Mouse (Mus musculus) embryo, embryonic 9.5 days (tissue): Measurements from ENCODE around the gene Tomm20.
"Not testable (repeated sequence)": the region's sequence is repeated elsewhere in the genome, so short reads cannot be mapped to it uniquely, and the experiment has no call there.

Experiments used
- DNase-seq: peaks from one replicate; pipeline ENCODE4 v3.0.0-alpha.2; 2017; ENCODE audit errors: extremely low spot score

The Tomm20 gene

DNA sequence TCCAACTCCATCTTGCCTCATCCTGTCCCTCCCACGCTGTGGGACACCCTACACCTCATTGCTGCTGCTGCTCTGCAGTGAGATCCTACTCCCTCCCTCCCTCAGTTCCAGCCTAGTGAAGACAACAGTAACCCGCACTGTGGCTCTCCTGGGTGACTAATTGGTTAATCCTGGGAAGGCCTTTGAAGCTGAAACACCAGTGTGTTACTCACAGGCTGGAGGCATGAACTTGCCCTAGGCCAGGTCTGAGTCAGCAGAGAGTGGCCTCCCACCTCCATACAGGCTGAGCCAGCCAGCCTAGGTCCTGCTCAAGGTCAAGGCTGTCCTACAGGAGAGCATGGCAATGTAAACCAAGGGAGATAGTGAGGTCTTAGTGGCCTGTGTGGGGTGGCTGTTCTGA lies 26.4 kb downstream of the Tomm20 start:
- DNase-seq = no peak

DNA sequence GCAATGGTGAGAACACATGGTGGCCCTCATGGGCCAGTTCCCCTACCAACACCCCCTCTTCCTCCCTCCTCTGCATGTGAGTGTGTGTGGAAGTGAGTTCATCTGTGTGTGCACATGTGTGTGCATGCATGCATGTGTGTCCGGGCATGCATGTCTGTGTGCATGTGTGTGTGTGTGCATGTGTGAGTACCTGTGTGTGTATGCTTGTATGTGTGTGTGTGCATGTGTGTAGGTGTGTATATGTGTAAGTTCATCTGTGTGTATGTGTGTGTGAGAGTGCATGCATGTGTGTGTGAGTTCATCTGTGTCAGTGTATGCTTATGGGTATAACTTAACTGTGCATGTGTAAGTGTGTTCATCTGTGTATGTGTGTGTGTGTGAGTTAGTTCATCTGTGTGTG lies 27.3 kb downstream of the Tomm20 start:
- DNase-seq = no peak

GRCm38 (mm10) chr8:126917179-126917905 lies 28.3 kb downstream of the Tomm20 start:
- DNase-seq = no peak

DNA sequence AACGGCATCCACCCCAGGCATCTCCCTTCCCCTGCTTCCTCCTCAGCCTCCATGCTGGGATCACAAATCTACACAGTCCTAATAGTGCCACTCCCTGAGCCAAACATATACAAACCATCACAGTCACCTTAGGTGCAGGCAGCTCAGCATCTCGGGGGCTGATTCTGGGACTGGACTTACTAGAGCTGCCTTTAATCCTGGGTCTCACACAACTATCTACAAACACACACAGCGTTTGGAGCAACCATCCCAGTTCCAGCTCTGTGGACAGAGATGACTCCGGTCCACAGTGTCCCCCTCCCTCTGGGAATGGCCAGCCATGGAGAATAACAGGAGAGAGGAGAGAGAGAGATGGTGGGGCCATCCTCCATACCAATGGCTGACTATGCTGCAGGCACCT lies 29.0 kb downstream of the Tomm20 start:
- no peak for DNase-seq

DNA sequence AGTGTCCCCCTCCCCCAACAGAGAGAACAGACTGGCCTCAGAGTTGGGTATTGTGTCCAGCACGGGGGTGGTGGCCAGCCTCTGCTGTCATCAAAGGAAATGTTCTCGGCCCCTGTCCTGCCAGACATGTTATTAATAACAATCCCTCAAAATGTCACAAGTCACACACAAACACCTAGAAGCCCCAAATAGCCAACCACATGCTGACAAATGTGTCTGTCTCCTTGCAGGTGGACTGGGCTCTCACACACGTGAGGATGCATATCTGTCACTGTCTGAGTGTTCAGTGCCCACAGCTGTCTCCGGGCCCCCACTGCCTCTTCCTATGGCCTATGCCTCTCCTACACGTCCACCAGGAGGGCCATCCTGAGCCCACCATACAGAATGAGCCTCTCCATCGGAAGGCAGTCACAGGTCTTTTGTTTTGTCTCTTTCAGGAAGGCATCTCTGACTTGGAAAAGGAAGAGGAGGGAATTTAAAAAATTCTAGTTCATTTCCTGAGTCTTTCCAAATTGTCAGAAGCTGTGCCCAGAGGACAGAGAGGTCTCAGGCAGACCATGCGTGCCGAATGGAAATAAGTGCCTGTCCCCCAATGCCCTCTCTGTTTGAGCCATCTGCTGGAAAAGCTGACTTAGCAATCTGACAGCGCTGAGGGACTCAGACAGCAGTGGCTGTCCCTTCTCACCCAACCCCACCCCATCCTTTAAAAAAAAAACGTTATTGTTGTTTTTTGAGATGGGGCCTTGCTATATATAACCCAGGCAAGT lies 30.9 kb downstream of the Tomm20 start:
- no peak for DNase-seq

DNA sequence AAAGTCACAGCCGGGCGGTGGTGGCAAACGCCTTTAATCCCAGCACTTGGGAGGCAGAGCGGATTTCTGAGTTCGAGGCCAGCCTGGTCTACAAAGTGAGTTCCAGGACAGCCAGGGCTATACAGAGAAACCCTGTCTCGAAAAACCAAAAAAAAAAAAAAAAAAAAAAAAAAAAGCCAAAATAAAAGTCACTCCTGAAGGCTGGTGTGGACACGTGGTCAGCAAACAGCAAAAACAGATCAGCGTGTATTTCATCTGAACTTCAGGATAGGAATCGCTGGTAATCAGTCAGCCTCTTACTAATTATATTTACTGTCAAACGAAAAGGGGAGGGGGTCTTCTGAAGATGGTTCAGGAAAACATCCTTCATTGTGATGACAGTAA lies 31.5 kb downstream of the Tomm20 start:
- not testable (repeated sequence) for DNase-seq

DNA sequence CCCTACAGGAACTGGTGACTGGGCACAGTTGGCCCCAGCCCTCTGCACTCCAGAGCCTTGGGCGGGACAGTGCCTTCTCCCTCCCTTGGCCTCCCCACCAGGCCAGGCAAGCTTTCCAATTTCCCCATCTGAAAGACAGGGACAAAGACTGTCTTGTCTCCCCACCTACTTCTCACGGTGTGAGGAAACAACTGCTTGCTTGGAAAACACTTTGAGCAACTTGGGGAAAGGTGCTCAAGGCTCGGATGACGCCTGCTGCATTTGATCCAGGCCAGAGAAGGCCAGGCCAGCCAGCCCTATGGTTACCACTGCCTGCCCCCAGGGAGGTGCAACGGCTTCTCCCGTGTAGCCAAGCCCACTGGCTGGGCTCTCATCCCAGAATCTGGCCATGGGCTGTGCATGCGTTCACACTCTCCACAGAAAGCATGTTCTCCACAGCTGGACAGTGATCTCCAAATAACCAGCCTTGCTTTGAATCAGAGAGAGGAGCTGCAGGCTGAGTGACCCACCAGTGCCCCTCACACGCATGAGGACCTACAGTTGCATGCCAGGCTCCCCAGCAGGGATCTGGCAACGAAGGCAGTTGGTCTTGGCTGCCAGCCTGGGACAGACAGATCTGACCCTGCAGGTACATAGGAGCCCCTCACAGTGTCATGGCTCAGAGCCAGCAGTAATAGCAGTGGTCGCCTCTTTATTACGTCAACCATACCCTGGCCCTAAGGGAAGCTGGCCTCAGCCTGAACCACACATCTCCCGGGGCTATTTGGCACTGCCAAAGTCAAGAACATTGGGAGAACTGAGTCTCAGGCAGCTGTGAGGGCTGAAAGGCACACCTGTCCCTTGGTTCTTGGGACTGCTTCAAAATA lies 32.2 kb downstream of the Tomm20 start:
- no peak for DNase-seq

DNA sequence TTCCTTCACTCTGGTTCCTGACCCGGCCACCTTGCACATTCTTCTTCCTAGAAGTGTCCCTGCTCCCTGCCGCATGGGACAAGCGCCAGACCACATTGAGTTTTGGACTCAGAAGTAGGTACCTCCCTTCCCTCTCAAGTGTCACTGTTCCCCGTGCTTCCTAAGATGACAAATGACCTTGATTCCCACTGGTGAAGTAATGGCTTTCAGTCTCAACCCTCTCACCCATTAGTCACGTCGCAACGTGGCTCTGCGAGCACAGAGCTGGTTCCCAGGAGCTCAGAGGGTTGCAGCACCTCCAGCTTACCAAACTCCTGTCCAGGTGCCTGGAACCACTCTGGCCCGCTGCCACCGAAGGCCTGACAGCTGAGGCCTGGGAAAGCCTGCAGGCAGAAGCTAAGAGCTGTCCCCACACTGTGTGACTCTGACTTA lies 36.3 kb downstream of the Tomm20 start:
- no peak for DNase-seq

- no peak for DNase-seq
Measured at GRCm38 (mm10) chr8:126908805-126909204, 36.8 kb downstream of the Tomm20 start.

DNA sequence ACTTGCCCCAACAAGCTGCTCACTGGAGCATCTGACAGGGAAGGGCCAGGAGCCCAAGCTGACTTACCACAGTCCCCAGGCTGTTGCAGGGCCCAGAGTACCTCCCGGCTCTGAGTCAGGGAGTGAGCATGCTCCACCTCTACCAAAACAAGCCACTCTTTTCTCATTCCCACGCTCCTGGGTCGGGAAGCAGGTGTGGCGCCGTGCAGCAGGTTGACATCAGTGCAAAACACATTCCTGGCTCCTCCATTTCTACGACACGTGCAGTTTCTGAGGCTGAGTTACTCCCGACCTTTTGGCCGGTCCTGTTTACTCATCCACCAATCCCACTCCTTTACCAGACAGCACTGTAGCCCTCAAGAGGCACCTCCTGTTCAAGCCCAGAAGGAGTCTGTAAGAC lies 37.7 kb downstream of the Tomm20 start:
- no peak for DNase-seq

DNA sequence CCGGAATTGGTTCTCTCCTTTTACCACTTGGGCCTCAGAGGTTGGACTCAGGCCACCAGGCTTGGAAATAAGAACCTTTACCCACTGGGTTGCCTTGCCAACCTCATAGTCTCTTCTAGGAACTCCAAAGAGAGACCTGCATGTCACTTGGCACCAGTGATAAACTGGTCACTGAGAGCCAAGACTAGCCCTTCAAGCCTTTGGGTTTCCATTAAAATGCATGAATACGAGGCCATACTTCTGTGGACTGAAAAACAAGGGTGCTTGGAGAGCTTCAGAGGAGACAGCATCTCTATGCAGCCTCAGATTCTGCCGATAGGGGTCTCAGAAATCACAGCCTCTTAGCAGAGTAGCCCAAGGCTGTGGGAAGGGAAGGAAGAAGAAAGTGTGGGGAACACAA lies 38.3 kb downstream of the Tomm20 start:
- DNase-seq = no peak

DNA sequence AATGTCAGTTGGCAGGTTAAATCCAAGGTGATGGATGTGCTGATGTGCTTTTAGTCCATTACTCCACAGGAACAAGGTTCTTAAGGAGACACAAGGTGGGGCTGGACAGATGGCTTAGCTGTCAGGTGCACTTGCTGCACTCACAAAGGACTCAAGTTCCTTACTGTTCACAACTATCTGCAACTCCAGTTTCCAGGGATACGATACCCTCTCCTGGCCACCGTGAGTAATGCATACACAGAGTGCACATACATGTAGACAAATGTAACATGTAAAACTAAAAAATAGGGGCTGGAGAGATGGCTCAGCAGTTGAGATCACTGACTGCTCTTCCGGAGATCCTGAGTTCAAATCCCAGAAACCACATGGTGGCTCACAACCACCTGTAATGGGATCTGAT lies 40.3 kb downstream of the Tomm20 start:
- no peak for DNase-seq

GRCm38 (mm10) chr8:126903927-126904326 lies 41.7 kb downstream of the Tomm20 start:
- no peak for DNase-seq

DNA sequence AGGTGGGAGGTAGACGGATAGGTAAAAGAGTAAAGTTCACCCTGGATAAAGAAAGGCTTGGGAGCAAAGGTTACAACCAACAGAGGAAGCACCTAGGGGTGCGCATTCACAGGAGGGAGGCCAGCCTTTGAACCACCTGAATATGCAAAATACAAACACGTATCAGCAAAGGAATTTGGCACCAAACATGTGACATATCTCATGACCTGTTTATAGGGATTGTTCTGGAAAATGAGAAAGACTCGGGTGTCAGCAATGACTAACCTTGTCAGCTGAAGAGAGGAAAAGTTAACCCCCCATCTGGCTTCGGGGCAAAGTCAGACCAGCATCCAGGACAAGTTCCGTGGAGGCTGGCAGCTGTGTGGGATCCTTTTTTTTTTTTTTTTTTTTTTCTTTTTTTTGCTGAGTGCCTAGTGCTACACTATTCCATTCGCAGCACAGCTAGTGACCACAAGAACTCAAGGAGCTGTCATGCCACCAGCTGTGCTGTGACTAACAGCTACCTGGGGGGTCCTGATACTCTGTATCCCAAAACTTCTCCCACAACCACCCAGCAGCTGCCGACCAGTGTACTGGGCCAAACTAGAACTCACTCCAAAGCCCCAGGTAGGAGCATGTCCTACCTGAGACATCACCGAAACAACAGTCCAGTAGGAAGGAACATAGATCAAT lies 42.3 kb downstream of the Tomm20 start:
- no peak for DNase-seq

GRCm38 (mm10) chr8:126901612-126902011 lies 44.0 kb downstream of the Tomm20 start:
- no peak for DNase-seq

GRCm38 (mm10) chr8:126901049-126901448 lies 44.6 kb downstream of the Tomm20 start:
- DNase-seq = no peak

DNA sequence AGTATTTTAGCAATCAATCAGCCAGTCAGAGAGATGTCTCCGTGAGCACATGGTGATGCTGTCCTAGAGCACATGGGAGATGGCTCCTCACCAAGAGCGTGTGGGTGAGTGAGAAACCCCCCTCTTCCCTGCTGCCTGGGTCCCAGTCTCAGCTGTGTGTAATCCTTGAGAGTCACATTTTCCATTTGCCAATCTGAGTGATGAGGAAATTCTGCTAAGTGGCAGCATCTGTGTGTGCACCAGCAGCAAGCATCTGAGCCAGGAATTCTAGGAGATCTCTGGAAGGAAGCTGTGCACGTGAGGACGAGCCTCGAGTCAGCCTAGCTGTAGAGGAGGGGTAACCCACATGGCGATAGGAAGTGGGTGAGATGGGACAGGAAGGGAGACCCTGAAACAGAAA lies 50.5 kb downstream of the Tomm20 start:
- no peak for DNase-seq

DNA sequence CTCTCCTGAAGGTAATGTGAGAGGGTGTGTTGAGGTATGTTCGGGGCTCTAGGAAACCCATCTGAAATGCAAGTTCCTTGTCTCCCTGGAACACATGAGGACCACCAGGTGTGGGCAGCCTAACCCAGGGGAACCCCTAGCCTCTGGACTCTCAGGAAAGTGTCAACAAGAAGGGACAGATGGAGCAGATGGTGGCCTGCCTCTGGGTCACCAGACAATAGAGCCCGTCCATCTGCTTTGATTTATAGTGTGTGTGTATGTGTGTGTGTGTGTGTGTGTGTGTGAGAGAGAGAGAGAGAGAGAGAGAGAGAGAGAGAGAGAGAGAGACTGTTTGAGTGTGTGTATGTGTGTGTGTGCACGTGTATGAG lies 58.0 kb downstream of the Tomm20 start:
- peak; percentile 12 for DNase-seq

DNA sequence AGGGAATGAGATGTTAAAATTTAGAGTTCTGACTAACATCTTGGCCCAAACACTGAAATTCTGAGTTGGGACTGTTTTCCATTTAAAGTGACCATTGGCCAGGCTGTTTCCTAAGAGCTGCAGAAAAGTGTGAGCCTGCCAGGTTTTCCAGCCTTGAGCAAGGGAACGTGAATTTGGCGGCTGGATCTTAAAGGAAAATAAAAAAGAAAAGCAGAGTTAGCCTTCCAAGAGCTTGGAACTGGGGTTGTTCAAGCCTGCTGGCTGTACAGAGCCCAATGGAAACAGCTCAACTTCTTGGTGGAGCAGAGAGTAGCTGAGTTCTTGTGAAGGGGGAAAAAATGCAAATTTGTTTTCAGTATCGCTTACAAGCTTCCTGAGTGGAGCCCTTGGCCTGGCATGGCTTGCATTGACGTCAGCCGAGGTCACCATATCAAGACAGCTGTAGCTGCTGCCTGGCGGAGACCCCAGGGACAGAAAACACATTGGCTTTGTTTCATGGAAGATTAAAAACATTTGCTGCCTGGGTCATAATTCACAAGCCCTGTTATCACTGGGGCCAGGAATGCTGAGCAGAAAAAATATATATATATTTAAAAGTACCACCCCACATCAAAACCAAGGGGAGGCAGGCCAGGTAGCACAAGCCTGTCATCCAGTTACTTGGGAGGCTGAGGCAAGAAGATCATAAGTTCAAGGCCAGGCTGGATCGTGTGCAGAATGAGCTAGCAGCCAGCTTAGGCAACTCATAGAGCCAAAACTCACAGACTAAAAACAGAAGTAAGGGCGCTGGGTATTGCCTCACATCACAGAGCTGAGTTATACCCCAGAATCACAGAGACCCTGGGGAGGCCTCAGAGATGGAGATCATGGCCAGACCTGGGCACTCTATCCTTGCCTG lies 58.7 kb downstream of the Tomm20 start:
- no peak for DNase-seq

DNA sequence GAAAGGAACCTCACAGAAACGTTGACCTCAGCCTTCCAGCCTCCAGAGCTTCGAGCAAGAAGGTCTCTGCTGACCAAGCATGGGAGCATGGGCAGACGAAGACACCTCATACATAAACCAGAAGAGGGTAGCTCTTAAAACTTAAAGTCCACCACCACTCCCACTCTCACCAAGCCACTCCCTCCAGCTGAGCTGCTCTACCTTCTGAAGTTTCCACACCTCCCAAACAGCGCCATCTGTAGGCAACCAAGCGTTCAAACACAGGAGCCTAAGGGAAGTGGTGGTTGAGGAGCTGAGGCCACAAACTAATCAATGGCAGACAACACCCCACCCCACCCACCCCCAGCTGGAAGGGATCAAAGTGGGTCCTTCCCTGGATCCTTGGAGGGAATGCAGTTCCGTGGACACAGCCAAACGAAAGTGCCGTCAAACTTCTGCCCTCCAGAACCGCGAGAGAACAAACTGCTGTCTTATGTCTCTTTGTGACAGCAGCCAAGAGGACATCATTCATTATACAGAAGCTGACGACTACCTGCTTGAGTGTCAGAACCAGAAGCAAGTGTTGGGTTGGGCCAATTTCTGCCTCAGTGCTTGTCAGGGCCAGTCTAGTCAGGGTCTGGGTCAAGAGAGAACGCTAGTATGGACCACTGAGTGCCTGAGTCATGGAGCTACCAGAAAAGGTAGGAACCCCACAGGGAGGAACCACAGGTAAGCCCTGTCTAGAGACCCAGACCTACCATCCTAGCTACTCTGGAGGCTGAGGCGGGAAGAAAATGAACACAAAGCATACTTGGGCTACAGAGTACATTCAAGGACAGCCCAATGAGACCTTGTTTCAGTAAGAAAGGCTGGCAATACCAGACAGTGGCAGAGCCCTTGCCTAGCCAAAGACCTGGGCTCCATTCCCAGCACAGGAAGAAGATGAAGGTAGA lies 59.8 kb downstream of the Tomm20 start:
- peak; percentile 28 for DNase-seq
